Mouse (Mus musculus): ENCODE results near the gene Ncor2.

GRCm38 (mm10) chr5:125045202-125045601 lies 133.8 kb downstream of the Ncor2 start:
- no peak for TF ChIP-seq CTCF (IDR thresholded peaks at IDR 0.05; ENCODE audit: low read depth, low read length)
- TF ChIP-seq POLR2A (IDR thresholded peaks at IDR 0.05; ENCODE audit: borderline replicate concordance, low read depth, low read length) = no peak
